In genomic region chr2:27745673-27746620, GRCm38 (mm10) we compare ENCODE assay signal across 8 mouse cellular contexts.
DNase-seq lines count a peak whose midpoint lies in the region; ATAC-seq lines count a peak whose summit lies in the region.

No protein-coding gene starts in this region.

- no peak for ATAC-seq in granulocyte monocyte progenitor cell, adult 5-6 weeks (replicated peaks; ENCODE audit: poor library complexity, severe bottlenecking)

- intact Hi-C loops in heart, postnatal 25 days (cut with DNase I) = loop anchor here (5.0 kb wide), 1 partner anchor 54 kb away; no protein-coding TSS in a partner anchor

- peak; percentile 97 for DNase-seq in heart, adult 11 months
- DNase-seq in heart, postnatal 25 days (ENCODE audit: low spot score) = no peak
- peak; percentile 51 for DNase-seq in adrenal gland, postnatal 14 days
- peak; percentile 48 to 50 for DNase-seq in heart, adult 9 months (ENCODE audit: low spot score in 2 of 2)
- DNase-seq in layer of hippocampus, adult 9-11 months = peak; percentile 55
- peak; percentile 59 for DNase-seq in mesoderm, embryonic 11.5 days (ENCODE audit: low read depth, low spot score)
- peak; percentile 66 to 78 for DNase-seq in urinary bladder, postnatal 36 days (ENCODE audit: low spot score in 2 of 2)
